Mouse (Mus musculus): ENCODE data around the gene B4galnt1.

- TF ChIP-seq CTCF (IDR thresholded peaks at IDR 0.05) (no peak), POLR2A (IDR thresholded peaks at IDR 0.05; ENCODE audit: insufficient read depth, low read depth, low read length) (no peak)
Measured at GRCm38 (mm10) chr10:127203106-127203505, 38.1 kb downstream of the B4galnt1 start.
